Mouse (Mus musculus) forebrain, embryonic 12.5 days (tissue): Measurements from ENCODE around the gene Galnt2. TPM values are rescaled to one million over a fixed set of nuclear protein-coding genes. Genes with fewer than 3 reads are reported as not detected.

Experiments
- ATAC-seq: fragments of 200-750 bp; cut with Nextera tagmentation; 2 replicates; pipeline ENCODE4 v1.8.0; 2017; ENCODE audit warnings: moderate TSS enrichment; ENCODE audit not compliant: low FRiP score
- H3K27ac ChIP-seq: fragments of 300-500 bp; sonication (generic); 2 replicates; pipeline ENCODE4 v1.5.1; 2016; ENCODE audit warnings: mild to moderate bottlenecking
- H3K27me3 ChIP-seq: fragments of 300-500 bp; sonication (generic); 2 replicates; pipeline ENCODE4 v1.6.1; 2016; ENCODE audit warnings: mild to moderate bottlenecking
- H3K36me3 ChIP-seq: fragments of 300-500 bp; sonication (generic); replicated peaks from 2 replicates; pipeline ENCODE4 v1.6.1; 2016; ENCODE audit warnings: mild to moderate bottlenecking
- H3K4me1 ChIP-seq: fragments of 300-500 bp; sonication (generic); 2 replicates; pipeline ENCODE4 v1.6.1; 2016
- H3K4me2 ChIP-seq: fragments of 300-500 bp; sonication (generic); 2 replicates; pipeline ENCODE4 v1.6.1; 2016; ENCODE audit warnings: mild to moderate bottlenecking, moderate library complexity
- H3K4me3 ChIP-seq: fragments of 300-500 bp; sonication (generic); replicated peaks from 2 replicates; pipeline ENCODE4 v1.5.1; 2016; ENCODE audit warnings: mild to moderate bottlenecking
- H3K9ac ChIP-seq: fragments of 300-500 bp; sonication (generic); 2 replicates; pipeline ENCODE4 v1.6.1; 2016; ENCODE audit warnings: mild to moderate bottlenecking
- H3K9me3 ChIP-seq: fragments of 300-500 bp; sonication (generic); 2 replicates; pipeline ENCODE4 v1.6.1; 2016
- WGBS: fragments of 180-500 bp; shearing (Covaris S2); methylation state at CpG from one replicate; pipeline ENCODE4 v1.1.7; 2016; 5-methylcytosine and 5-hydroxymethylcytosine counted together
- polyA plus RNA-seq: library from polyadenylated mRNA; unstranded; fragments of >200 nt; fragmentation: Nextera tagmentation; extraction: Ambion mirVana; gene quantifications from 2 replicates; pipeline ENCODE4 v1.2.1, GENCODE M21; 2016

The Galnt2 gene
- polyA plus RNA-seq, 1 experiment from 2014 or later, result 71.8 TPM

DNA sequence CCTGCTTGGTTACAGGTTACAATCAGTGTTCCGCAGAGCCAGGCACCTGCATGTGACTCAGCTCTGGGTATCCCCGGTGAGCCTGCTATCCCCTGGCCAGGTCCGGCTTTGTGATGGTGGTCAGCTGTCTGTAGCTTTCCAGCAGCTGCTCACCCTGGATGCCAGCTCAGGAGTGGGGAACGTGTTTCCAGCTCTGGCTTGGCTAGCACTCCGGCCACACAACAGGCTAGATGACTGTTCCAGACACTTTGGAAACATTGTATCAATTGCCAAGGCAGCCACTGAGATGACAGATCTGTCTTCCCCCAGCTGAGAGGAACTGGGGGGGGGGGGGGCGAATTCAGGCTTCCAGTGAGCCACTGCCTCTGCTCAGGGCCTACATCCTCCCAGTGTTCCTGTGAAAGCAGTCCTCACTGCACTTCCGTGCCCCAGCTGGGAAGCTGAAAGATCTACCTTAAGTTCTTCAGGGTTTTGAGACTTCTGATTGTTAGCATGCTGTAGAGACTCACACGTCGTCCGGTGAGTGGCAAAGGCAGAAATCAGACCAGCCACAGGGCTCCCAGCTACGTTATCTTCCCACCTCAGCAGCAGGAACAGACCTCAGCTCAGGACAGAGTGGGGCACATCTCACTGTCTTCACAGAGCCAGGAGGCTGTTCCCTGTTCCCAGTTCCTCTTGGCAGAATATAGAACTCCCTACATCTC is 87.6 kb downstream of the Galnt2 start:
- H3K36me3 ChIP-seq, result peaks cover 9% of the 10 kb centered on the region
- no peaks in the 10 kb centered on the region for H3K9me3 ChIP-seq
- no peak for ATAC-seq
- no peak overlapping the region for H3K27ac ChIP-seq
- no peak overlapping the region for H3K4me2 ChIP-seq
- no peak overlapping the region for H3K4me3 ChIP-seq
- peaks cover 60% of the 10 kb centered on the region for H3K4me1 ChIP-seq
- H3K27me3 ChIP-seq, result no peaks in the 10 kb centered on the region
- no peak overlapping the region for H3K9ac ChIP-seq
- 82% methylated on average over 11 of the region's 11 CpGs for WGBS

DNA sequence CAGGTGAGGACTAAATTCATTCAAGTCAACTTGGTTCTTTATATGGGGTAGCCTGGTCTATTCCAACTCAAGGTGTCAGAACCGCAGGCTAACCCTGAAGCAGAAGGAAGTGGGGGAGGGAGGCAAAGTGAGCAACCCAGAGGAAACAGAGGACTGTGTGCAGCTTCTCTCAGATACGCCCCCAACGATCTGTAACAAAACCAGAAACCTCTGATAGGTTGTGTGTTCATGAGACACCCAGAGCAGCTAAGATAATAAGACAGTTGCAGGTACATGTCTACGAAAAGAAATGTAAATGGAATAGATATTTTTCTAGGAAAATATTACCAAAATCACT is 88.1 kb downstream of the Galnt2 start:
- no peak overlapping the region for H3K4me3 ChIP-seq
- no peaks in the 10 kb centered on the region for H3K9me3 ChIP-seq
- WGBS, result 89% methylated on average over 4 of the region's 4 CpGs
- H3K27ac ChIP-seq, result no peak overlapping the region
- peaks cover 57% of the 10 kb centered on the region for H3K4me1 ChIP-seq
- ATAC-seq, result no peak
- H3K27me3 ChIP-seq, result no peaks in the 10 kb centered on the region
- H3K36me3 ChIP-seq, result peaks cover 14% of the 10 kb centered on the region
- H3K4me2 ChIP-seq, result no peak overlapping the region
- H3K9ac ChIP-seq, result no peak overlapping the region

DNA sequence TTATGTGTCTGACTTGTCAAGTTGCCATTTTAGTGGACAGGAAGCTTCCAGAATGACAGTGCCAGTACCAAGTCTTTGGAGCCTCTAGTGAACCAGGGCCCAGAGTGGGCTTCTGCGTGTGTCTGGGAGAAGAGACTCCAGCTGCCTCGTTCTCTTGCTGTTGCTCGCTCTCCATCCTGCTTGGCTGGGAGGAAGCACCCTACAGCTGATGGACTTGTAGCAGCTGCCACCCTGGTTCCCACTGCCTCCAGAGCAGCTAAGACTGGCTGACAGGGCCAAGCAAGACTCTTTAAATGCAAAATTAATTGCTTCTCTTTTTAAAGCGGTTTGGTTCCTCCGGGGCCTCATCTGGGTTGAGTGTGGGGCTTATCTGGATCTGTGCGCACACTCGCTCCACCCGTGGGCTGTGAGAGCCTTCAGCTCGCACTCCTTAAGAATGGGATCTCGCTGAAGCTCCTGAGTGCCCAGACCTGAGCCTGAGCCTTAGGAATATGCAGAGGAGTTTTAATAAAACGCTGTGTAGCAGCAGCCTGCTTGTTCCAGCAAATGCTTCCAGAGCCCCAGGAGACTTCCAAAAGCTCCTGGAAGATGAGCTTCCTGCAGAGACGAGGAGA is 90.1 kb downstream of the Galnt2 start:
- Histone ChIP-seq H3K27ac (peak overlapping the region; percentile 64), H3K4me2 (no peak overlapping the region), H3K36me3 (peaks cover 35% of the 10 kb centered on the region), H3K27me3 (no peaks in the 10 kb centered on the region), H3K4me3 (no peak overlapping the region), H3K9me3 (no peaks in the 10 kb centered on the region), H3K4me1 (peaks cover 40% of the 10 kb centered on the region), H3K9ac (no peak overlapping the region)
- no peak for ATAC-seq
- 63% methylated on average over 12 of the region's 12 CpGs for WGBS

DNA sequence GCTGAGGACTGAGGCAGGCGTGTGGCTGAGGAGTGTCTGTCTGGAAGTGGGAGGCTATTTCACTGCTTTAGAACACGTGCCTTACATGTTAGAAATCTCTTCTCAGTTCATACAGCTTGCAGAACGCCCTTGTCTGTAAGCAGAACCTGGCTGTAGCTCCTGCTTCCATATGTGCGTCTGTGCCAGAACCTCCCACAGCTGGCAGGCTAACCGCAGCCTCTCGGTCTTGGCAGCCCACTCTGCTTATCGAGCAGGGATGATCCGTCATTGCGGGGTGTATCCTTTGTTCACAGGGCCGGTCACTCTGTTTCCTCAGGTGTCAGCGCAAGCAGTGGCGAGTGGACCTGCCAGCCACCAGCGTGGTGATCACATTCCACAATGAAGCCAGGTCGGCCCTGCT is 92.2 kb downstream of the Galnt2 start:
- Histone ChIP-seq H3K4me1 (peaks cover 28% of the 10 kb centered on the region), H3K36me3 (peaks cover 53% of the 10 kb centered on the region), H3K9ac (no peak overlapping the region), H3K27me3 (no peaks in the 10 kb centered on the region), H3K27ac (no peak overlapping the region), H3K4me2 (no peak overlapping the region), H3K4me3 (no peak overlapping the region), H3K9me3 (no peaks in the 10 kb centered on the region)
- 95% methylated on average over 14 of the region's 14 CpGs for WGBS
- ATAC-seq, result no peak

DNA sequence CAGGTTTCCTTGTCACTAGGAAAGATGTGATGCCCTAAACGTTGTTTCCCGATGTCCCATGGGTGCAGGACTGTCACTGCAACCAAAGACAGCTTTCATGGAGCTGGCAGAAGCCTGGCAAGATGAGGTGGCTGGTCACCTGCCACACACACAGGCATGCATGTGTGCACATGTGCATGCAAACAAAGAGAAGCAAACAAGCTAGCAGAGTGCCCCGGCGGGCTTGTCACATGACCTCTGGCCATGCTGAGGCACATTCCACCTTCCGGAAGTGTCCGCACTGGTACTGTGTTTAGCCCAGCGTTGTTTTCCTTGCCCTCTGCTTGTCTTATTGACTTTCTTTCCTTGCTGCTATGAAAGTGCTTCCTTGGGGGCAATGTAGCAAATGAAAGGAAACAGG is 97.1 kb downstream of the Galnt2 start:
- WGBS, result 89% methylated on average over 7 of the region's 7 CpGs
- Histone ChIP-seq H3K9me3 (no peaks in the 10 kb centered on the region), H3K36me3 (peaks cover 74% of the 10 kb centered on the region), H3K4me3 (no peak overlapping the region), H3K9ac (no peak overlapping the region), H3K27me3 (no peaks in the 10 kb centered on the region), H3K4me2 (no peak overlapping the region), H3K27ac (no peak overlapping the region), H3K4me1 (peaks cover 14% of the 10 kb centered on the region)
- no peak for ATAC-seq

DNA sequence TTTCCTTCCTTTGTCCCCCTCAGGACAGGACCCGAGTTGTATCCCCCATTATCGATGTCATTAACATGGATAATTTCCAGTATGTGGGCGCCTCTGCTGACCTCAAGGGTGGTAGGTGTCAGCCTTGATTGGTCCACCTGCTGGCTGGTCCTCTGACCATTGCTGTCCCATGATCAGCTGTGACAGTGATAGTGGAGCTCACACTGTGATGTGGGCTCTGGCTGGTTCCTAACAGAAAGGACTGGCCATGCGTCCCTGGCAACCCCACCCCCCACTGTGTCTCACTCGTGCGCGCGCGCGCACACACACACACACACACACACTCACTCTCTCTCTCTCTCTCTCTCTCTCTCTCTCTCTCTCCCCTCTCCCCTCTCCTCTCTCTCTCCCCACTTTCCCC is 98.5 kb downstream of the Galnt2 start:
- Histone ChIP-seq H3K4me2 (no peak overlapping the region), H3K4me1 (peaks cover 14% of the 10 kb centered on the region), H3K27ac (no peak overlapping the region), H3K36me3 (peaks cover 72% of the 10 kb centered on the region), H3K9me3 (no peaks in the 10 kb centered on the region), H3K4me3 (no peak overlapping the region), H3K27me3 (no peaks in the 10 kb centered on the region), H3K9ac (no peak overlapping the region)
- no peak for ATAC-seq
- 53% methylated on average over 10 of the region's 10 CpGs for WGBS

DNA sequence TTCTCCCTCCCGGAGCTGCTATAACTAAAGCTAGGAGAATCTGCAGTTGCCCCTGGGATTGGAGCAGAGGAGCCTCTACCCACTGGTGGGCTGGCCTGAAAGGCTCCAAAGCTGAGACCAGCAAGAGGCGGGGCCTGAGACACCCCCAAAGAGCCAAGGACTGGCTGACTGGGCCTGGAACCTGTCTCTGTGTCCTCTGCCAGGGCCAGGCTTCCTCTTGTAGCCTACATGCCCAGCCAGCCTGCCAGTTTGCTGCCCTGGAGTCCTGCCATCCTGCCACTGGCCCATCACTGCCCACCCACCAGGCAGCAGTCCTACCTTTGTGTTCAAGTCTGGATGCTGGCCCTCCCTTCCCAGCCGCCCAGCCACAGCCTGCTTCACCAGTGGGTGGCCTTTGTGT is 99.2 kb downstream of the Galnt2 start:
- WGBS, result 57% methylated on average over 2 of the region's 3 CpGs
- Histone ChIP-seq H3K4me3 (no peak overlapping the region), H3K9me3 (no peaks in the 10 kb centered on the region), H3K27me3 (no peaks in the 10 kb centered on the region), H3K4me2 (no peak overlapping the region), H3K4me1 (peaks cover 14% of the 10 kb centered on the region), H3K27ac (peak overlapping the region; percentile 72), H3K9ac (no peak overlapping the region), H3K36me3 (peaks cover 72% of the 10 kb centered on the region)
- ATAC-seq, result peak; percentile 30

DNA sequence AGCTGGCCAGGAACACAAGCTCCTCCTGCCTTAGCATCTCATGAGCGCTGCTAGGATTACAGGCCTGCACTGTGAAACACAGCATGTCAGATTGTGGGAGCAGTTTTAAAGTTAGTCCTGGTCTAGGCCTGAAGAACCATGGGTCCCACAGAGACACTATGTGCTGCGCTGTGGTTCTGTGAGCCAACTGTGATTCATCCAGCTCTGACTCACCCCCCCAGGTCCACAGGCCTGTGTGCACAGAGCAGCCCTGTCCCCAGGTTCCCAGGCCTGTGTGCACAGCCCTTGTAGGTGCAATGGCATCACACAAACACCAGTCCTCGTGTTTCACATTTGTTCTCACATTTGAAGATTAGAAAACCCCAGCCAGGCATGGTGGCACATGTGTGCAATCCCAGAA is 99.9 kb downstream of the Galnt2 start:
- Histone ChIP-seq H3K4me3 (no peak overlapping the region), H3K27me3 (no peaks in the 10 kb centered on the region), H3K36me3 (peaks cover 72% of the 10 kb centered on the region), H3K27ac (no peak overlapping the region), H3K9ac (no peak overlapping the region), H3K4me2 (no peak overlapping the region), H3K9me3 (no peaks in the 10 kb centered on the region), H3K4me1 (peaks cover 14% of the 10 kb centered on the region)
- no peak for ATAC-seq
- WGBS, result 85% methylated on average over 3 of the region's 3 CpGs

DNA sequence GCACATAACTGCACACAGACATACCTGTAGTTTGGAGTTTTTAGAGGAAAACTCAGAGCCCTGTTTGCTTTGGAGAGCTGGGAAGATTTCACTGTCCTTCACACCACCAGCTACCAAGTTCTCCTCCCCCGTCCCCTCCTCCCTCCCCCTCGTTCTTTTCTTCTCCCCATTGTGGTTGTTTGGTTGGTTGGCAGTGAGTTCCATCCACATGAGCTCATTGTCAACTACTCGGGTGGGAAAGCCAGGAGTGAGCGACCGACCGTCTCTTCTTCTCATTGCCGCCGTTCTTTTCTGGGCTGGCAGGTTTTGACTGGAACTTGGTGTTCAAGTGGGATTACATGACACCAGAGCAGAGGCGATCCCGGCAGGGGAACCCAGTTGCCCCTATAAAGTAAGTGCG is 100.5 kb downstream of the Galnt2 start:
- H3K4me1 ChIP-seq, result peaks cover 14% of the 10 kb centered on the region
- no peak overlapping the region for H3K4me3 ChIP-seq
- ATAC-seq, result no peak
- H3K9ac ChIP-seq, result no peak overlapping the region
- peaks cover 72% of the 10 kb centered on the region for H3K36me3 ChIP-seq
- H3K9me3 ChIP-seq, result no peaks in the 10 kb centered on the region
- no peaks in the 10 kb centered on the region for H3K27me3 ChIP-seq
- no peak overlapping the region for H3K4me2 ChIP-seq
- 69% methylated on average over 11 of the region's 11 CpGs for WGBS
- no peak overlapping the region for H3K27ac ChIP-seq

DNA sequence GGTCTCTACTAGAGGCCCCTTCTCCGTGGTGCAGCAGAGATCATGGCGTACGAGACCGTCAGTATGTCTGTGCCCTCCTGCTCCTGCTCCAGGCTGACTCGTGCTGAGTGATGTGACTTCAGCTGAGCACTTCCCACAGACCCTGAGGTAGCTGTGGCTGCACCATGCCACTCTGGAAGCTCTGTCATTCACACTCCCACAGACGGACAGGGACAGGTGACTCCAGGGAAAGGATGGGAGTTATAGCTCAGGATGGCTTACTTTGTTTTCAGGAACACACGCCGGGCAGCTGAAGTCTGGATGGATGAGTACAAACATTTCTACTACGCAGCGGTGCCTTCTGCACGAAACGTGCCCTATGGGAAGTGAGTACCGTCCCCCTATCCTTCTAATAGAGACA is 105.1 kb downstream of the Galnt2 start:
- H3K9me3 ChIP-seq, result no peaks in the 10 kb centered on the region
- no peak overlapping the region for H3K27ac ChIP-seq
- 95% methylated on average over 13 of the region's 13 CpGs for WGBS
- no peak overlapping the region for H3K9ac ChIP-seq
- no peak for ATAC-seq
- H3K4me2 ChIP-seq, result no peak overlapping the region
- H3K36me3 ChIP-seq, result peaks cover 90% of the 10 kb centered on the region
- peaks cover 11% of the 10 kb centered on the region for H3K4me1 ChIP-seq
- no peaks in the 10 kb centered on the region for H3K27me3 ChIP-seq
- H3K4me3 ChIP-seq, result no peak overlapping the region

DNA sequence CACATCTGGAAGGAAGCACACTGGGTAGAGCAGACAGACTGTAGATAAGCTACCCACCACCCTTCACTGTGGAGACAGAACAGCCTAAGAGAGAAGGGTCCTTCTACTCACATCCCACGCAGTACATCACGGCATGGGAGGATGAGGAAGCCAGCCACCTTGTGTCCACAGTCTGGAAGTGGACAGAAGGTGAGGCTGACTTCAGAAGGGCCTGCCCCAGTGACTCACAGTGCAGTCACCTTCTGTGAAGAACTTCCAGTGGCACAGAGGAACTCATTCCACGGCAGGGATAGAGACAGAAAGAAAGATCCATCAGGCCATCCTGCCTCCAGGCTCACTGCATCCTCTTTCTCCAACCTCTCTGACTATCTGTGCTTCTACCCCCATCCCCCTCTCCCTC is 108.6 kb downstream of the Galnt2 start:
- ATAC-seq, result no peak
- Histone ChIP-seq H3K4me3 (no peak overlapping the region), H3K4me1 (peaks cover 9% of the 10 kb centered on the region), H3K9me3 (no peaks in the 10 kb centered on the region), H3K27me3 (no peaks in the 10 kb centered on the region), H3K9ac (no peak overlapping the region), H3K4me2 (no peak overlapping the region), H3K27ac (no peak overlapping the region), H3K36me3 (peaks cover 97% of the 10 kb centered on the region)
- WGBS, result 90% methylated on average over 3 of the region's 3 CpGs

DNA sequence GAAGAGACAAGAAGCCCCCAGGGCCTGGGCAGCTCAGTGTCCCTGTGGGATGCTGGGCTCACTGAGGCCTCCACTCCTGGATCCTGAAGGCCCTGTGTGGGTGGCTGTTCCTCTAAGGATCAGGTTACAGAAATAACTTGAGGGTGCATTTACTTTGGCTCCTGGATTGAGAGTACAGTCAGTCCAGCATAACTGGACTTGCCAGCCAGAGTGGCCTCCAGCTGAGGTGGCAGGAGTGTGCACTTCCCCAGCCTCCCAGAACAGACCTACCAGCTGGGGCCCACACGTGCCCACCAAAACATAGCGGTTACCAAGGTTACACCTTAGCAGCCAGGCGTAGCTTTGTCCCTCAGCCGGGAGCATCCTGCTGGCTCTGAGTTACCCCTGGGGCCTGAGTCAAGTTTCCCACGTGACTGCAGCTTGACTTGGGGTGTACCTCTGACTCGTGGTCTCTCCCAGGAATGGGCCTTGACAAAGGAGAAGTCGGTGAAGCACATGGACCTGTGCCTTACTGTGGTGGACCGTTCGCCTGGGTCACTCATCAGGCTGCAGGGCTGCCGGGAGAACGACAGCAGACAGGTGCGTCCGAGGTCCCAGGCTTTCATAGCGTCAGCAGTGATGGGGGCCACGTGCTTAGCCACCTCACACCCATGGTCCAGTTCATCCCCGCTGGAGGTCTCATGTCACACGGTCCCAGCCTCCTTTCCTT is 109.3 kb downstream of the Galnt2 start:
- no peak overlapping the region for H3K4me3 ChIP-seq
- H3K27ac ChIP-seq, result no peak overlapping the region
- H3K36me3 ChIP-seq, result peaks cover 95% of the 10 kb centered on the region
- peaks cover 9% of the 10 kb centered on the region for H3K4me1 ChIP-seq
- H3K27me3 ChIP-seq, result no peaks in the 10 kb centered on the region
- WGBS, result 76% methylated on average over 17 of the region's 17 CpGs
- no peaks in the 10 kb centered on the region for H3K9me3 ChIP-seq
- no peak overlapping the region for H3K4me2 ChIP-seq
- ATAC-seq, result no peak
- no peak overlapping the region for H3K9ac ChIP-seq

DNA sequence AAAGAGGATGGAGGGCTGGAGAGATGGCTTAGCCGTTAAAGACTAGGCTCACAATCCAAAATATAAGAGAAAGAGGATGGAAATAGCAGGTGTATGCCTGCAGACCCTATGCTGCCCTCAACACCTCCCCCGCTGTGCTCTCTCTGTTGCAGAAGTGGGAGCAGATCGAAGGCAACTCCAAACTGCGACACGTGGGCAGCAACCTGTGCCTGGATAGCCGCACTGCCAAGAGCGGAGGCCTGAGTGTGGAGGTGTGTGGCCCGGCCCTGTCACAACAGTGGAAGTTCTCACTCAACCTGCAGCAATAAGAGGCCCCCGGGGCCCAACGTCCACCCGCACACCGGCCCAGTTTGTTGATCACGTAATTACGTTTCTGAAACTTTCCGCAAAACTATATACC is 112.0 kb downstream of the Galnt2 start:
- ATAC-seq, result no peak
- Histone ChIP-seq H3K4me3 (no peak overlapping the region), H3K27ac (no peak overlapping the region), H3K36me3 (peaks cover 70% of the 10 kb centered on the region), H3K9ac (no peak overlapping the region), H3K4me1 (peaks cover 9% of the 10 kb centered on the region), H3K27me3 (no peaks in the 10 kb centered on the region), H3K4me2 (no peak overlapping the region), H3K9me3 (no peaks in the 10 kb centered on the region)
- 94% methylated on average over 15 of the region's 15 CpGs for WGBS
